Mouse (Mus musculus) lung, embryonic 14.5 days (tissue): ENCODE measurements around the gene Donson. TPM values are rescaled to one million over a fixed set of nuclear protein-coding genes. Genes with fewer than 3 reads are reported as not detected.

Source experiments
- ATAC-seq: fragments of 200-750 bp; cut with Nextera tagmentation; 2 replicates; pipeline ENCODE4 v1.8.0; 2017; ENCODE audit warnings: mild to moderate bottlenecking, moderate TSS enrichment, moderate library complexity; ENCODE audit not compliant: insufficient read depth
- DNase-seq: peaks from one replicate; pipeline ENCODE4 v3.0.0-alpha.2; 2015
- H3K27ac ChIP-seq: fragments of 300-500 bp; sonication (generic); 2 replicates; pipeline ENCODE4 v1.5.1; 2014; ENCODE audit warnings: low read depth, mild to moderate bottlenecking, moderate library complexity
- H3K27me3 ChIP-seq: fragments of 300-500 bp; sonication (generic); 2 replicates; pipeline ENCODE4 v1.6.1; 2014; ENCODE audit warnings: low read length, control low read depth; ENCODE audit not compliant: insufficient read depth
- H3K36me3 ChIP-seq: fragments of 300-500 bp; sonication (generic); 2 replicates; pipeline ENCODE4 v1.6.1; 2014; ENCODE audit warnings: control low read depth; ENCODE audit not compliant: insufficient read depth
- H3K4me1 ChIP-seq: fragments of 300-500 bp; sonication (generic); 2 replicates; pipeline ENCODE4 v1.6.1; 2014; ENCODE audit warnings: antibody characterized with exemption, control low read depth; ENCODE audit not compliant: insufficient read depth
- H3K4me2 ChIP-seq: fragments of 300-500 bp; sonication (generic); 2 replicates; pipeline ENCODE4 v1.6.1; 2014; ENCODE audit warnings: mild to moderate bottlenecking
- H3K4me3 ChIP-seq: fragments of 300-500 bp; sonication (generic); 2 replicates; pipeline ENCODE4 v1.5.1; 2014; ENCODE audit warnings: low read depth, low read length
- H3K9ac ChIP-seq: fragments of 300-500 bp; sonication (generic); 2 replicates; pipeline ENCODE4 v1.6.1; 2014
- H3K9me3 ChIP-seq: fragments of 300-500 bp; sonication (generic); 2 replicates; pipeline ENCODE4 v1.6.1; 2016; ENCODE audit warnings: low read depth, low read length, control low read depth
- CTCF ChIP-seq: IDR thresholded peaks from 2 replicates; pipeline ENCODE4 v1.5.1; 2016; ENCODE audit warnings: antibody characterized with exemption, low read depth
- WGBS: fragments of 180-500 bp; shearing (Covaris S2); extraction: QIAGEN DNeasy Blood & Tissue Kit; methylation state at CpG from one replicate; pipeline ENCODE4 v1.1.7; 2014; 5-methylcytosine and 5-hydroxymethylcytosine counted together
- polyA plus RNA-seq: library from polyadenylated mRNA; unstranded; fragments of >200 nt; fragmentation: Nextera tagmentation; extraction: Ambion mirVana; gene quantifications from 2 replicates; pipeline ENCODE4 v1.2.1, GENCODE M21; 2014

Donson gene
- polyA plus RNA-seq, 1 experiment from 2014 or later, result 34.4 TPM

GRCm38 (mm10) chr16:91629749-91630148 lies 58.8 kb downstream of the Donson start:
- H3K4me1 ChIP-seq, result no peaks in the 10 kb centered on the region
- no peak for TF ChIP-seq CTCF
- H3K4me2 ChIP-seq, result no peak overlapping the region
- no peaks in the 10 kb centered on the region for H3K27me3 ChIP-seq
- H3K9ac ChIP-seq, result no peak overlapping the region
- H3K27ac ChIP-seq, result no peak overlapping the region
- peaks cover 84% of the 10 kb centered on the region for H3K36me3 ChIP-seq
- DNase-seq, result no peak
- WGBS, result 96% methylated on average over 4 of the region's 4 CpGs
- H3K4me3 ChIP-seq, result no peak overlapping the region
- no peak for ATAC-seq
- no peaks in the 10 kb centered on the region for H3K9me3 ChIP-seq

- WGBS, result 89% methylated on average over 3 of the region's 3 CpGs
- no peaks in the 10 kb centered on the region for H3K27me3 ChIP-seq
- no peak overlapping the region for H3K4me3 ChIP-seq
- no peak overlapping the region for H3K27ac ChIP-seq
- no peak for TF ChIP-seq CTCF
- peaks cover 89% of the 10 kb centered on the region for H3K36me3 ChIP-seq
- no peaks in the 10 kb centered on the region for H3K4me1 ChIP-seq
- no peak overlapping the region for H3K4me2 ChIP-seq
- ATAC-seq, result no peak
- H3K9ac ChIP-seq, result no peak overlapping the region
- H3K9me3 ChIP-seq, result no peaks in the 10 kb centered on the region
- DNase-seq, result no peak
These were observed 59.9 kb downstream of the Donson start for GRCm38 (mm10) chr16:91628673-91629072.

GRCm38 (mm10) chr16:91627831-91628230 lies 60.7 kb downstream of the Donson start:
- DNase-seq, result no peak
- Histone ChIP-seq H3K4me2 (no peak overlapping the region), H3K27ac (no peak overlapping the region), H3K4me1 (no peaks in the 10 kb centered on the region), H3K27me3 (no peaks in the 10 kb centered on the region), H3K9me3 (no peaks in the 10 kb centered on the region), H3K9ac (no peak overlapping the region), H3K36me3 (peaks cover 91% of the 10 kb centered on the region), H3K4me3 (no peak overlapping the region)
- no peak for ATAC-seq
- 84% methylated on average over 7 of the region's 7 CpGs for WGBS
- no peak for TF ChIP-seq CTCF

Other genes starting within 250 kb of the Donson start
- 73.3 and 73.6 TPM in 2 replicates for gene Ifnar1, start 203.5 kb downstream of the Donson start, polyA plus RNA-seq
- gene Ifngr2, start 141.7 kb downstream of the Donson start, polyA plus RNA-seq, result 47.7 and 52.1 TPM in 2 replicates
- 33.1 and 37.2 TPM in 2 replicates for gene Tmem50b, start 91.0 kb downstream of the Donson start, polyA plus RNA-seq
- 2.5 and 2.7 TPM in 2 replicates for gene Dnajc28, start 69.7 kb downstream of the Donson start, polyA plus RNA-seq
- gene Gart, start 41.8 kb downstream of the Donson start, polyA plus RNA-seq, result 113 and 129 TPM in 2 replicates
- 149 and 155 TPM in 2 replicates for gene Son, start 41.3 kb downstream of the Donson start, polyA plus RNA-seq
- 69.7 and 74.5 TPM in 2 replicates for gene Cryzl1, start 40.2 kb upstream of the Donson start, polyA plus RNA-seq
- 25.4 and 28.5 TPM in 2 replicates for gene Itsn1, start 40.5 kb upstream of the Donson start, polyA plus RNA-seq